In genomic region chr4:33901659-33902058, GRCm38 (mm10) we compare ENCODE assay signal across 19 mouse cellular contexts. TPM values are rescaled to one million over a fixed set of nuclear protein-coding genes. Genes with fewer than 3 reads are reported as not detected.
A peak's percentile ranks its signal among the peaks of the same experiment; 100 is the strongest.
DNase-seq lines count a peak whose midpoint lies in the region; ATAC-seq and TF ChIP-seq lines count a peak whose summit lies in the region.
"Had no signal": no experiment of that assay in that cellular context is flagged by ENCODE, and none has a peak within 500 bp of the region (broad histone marks: within the 10 kb centered on the region; RNA-seq: fewer than 3 reads in every experiment).

No protein-coding gene starts in this region.

- no peak overlapping the region for H3K4me3 ChIP-seq in hindbrain, postnatal 0 days (ENCODE audit: low read length)
- H3K4me3 ChIP-seq in hindbrain, embryonic 13.5 days, result no peak overlapping the region
- no peak overlapping the region for H3K4me3 ChIP-seq in forebrain, embryonic 15.5 days
- no peak overlapping the region for H3K4me3 ChIP-seq in intestine, embryonic 16.5 days (ENCODE audit: low read length)
- H3K4me3 ChIP-seq: embryonic facial prominence, embryonic 10.5 days; forebrain, embryonic 13.5 days; hindbrain, embryonic 12.5 days had no signal

- no peaks in the 10 kb centered on the region for H3K4me1 ChIP-seq in hindbrain, postnatal 0 days (ENCODE audit: insufficient read depth, low read length)
- no peaks in the 10 kb centered on the region for H3K4me1 ChIP-seq in hindbrain, embryonic 13.5 days (replicated peaks)
- H3K4me1 ChIP-seq in forebrain, embryonic 15.5 days, result no peaks in the 10 kb centered on the region
- no peaks in the 10 kb centered on the region for H3K4me1 ChIP-seq in intestine, embryonic 16.5 days (ENCODE audit: control insufficient read depth, insufficient read depth, low read length)
- H3K4me1 ChIP-seq: embryonic facial prominence, embryonic 10.5 days; forebrain, embryonic 13.5 days; hindbrain, embryonic 12.5 days had no signal

- WGBS in hindbrain, postnatal 0 days, result 72% methylated on average over 3 of the region's 3 CpGs
- 85% methylated on average over 3 of the region's 3 CpGs for WGBS in hindbrain, embryonic 13.5 days
- 86% methylated on average over 3 of the region's 3 CpGs for WGBS in forebrain, embryonic 15.5 days
- 80% methylated on average over 3 of the region's 3 CpGs for WGBS in intestine, embryonic 16.5 days

- ATAC-seq in hindbrain, postnatal 0 days, result no peak
- ATAC-seq in hindbrain, embryonic 13.5 days (ENCODE audit: low FRiP score), result no peak
- no peak for ATAC-seq in forebrain, embryonic 15.5 days (replicated peaks)
- no peak for ATAC-seq in intestine, embryonic 16.5 days
- ATAC-seq: forebrain, embryonic 13.5 days; intestine, postnatal 0 days had no signal

- TF ChIP-seq CTCF in hindbrain, postnatal 0 days (IDR thresholded peaks at IDR 0.05; ENCODE audit: low read depth), result no peak

- no peaks in the 10 kb centered on the region for H3K27me3 ChIP-seq in hindbrain, postnatal 0 days (ENCODE audit: insufficient read depth, low read length)
- H3K27me3 ChIP-seq in hindbrain, embryonic 13.5 days, result no peaks in the 10 kb centered on the region
- no peaks in the 10 kb centered on the region for H3K27me3 ChIP-seq in forebrain, embryonic 15.5 days
- H3K27me3 ChIP-seq in intestine, embryonic 16.5 days (replicated peaks; ENCODE audit: control insufficient read depth, insufficient read depth, low read length), result no peaks in the 10 kb centered on the region
- H3K27me3 ChIP-seq: forebrain, embryonic 13.5 days; hindbrain, embryonic 12.5 days had no signal

- H3K9ac ChIP-seq in hindbrain, postnatal 0 days (replicated peaks; ENCODE audit: low read length), result no peak overlapping the region
- no peak overlapping the region for H3K9ac ChIP-seq in hindbrain, embryonic 13.5 days
- no peak overlapping the region for H3K9ac ChIP-seq in forebrain, embryonic 15.5 days (replicated peaks)
- H3K9ac ChIP-seq in intestine, embryonic 16.5 days (ENCODE audit: low read depth, low read length), result no peak overlapping the region
- H3K9ac ChIP-seq: forebrain, embryonic 13.5 days; hindbrain, embryonic 12.5 days had no signal

- H3K4me2 ChIP-seq in hindbrain, postnatal 0 days (ENCODE audit: low read depth, low read length), result no peak overlapping the region
- no peak overlapping the region for H3K4me2 ChIP-seq in hindbrain, embryonic 13.5 days
- H3K4me2 ChIP-seq in forebrain, embryonic 15.5 days (replicated peaks), result no peak overlapping the region
- no peak overlapping the region for H3K4me2 ChIP-seq in intestine, embryonic 16.5 days (ENCODE audit: low read depth, low read length)
- H3K4me2 ChIP-seq: forebrain, embryonic 13.5 days; hindbrain, embryonic 12.5 days had no signal

- no peak overlapping the region for H3K27ac ChIP-seq in hindbrain, postnatal 0 days
- H3K27ac ChIP-seq in hindbrain, embryonic 13.5 days, result no peak overlapping the region
- no peak overlapping the region for H3K27ac ChIP-seq in forebrain, embryonic 15.5 days (replicated peaks)
- H3K27ac ChIP-seq in intestine, embryonic 16.5 days (ENCODE audit: low read length), result no peak overlapping the region
- H3K27ac ChIP-seq: embryonic facial prominence, embryonic 10.5 days; forebrain, embryonic 13.5 days; hindbrain, embryonic 12.5 days had no signal

- H3K36me3 ChIP-seq in hindbrain, postnatal 0 days (ENCODE audit: insufficient read depth, low read length), result no peaks in the 10 kb centered on the region
- H3K36me3 ChIP-seq in hindbrain, embryonic 13.5 days, result no peaks in the 10 kb centered on the region
- H3K36me3 ChIP-seq in forebrain, embryonic 15.5 days, result no peaks in the 10 kb centered on the region
- no peaks in the 10 kb centered on the region for H3K36me3 ChIP-seq in intestine, embryonic 16.5 days (ENCODE audit: control insufficient read depth, insufficient read depth, low read length)
- H3K36me3 ChIP-seq: embryonic facial prominence, embryonic 10.5 days; hindbrain, embryonic 12.5 days had no signal

- H3K9me3 ChIP-seq in hindbrain, postnatal 0 days (ENCODE audit: low read length), result no peaks in the 10 kb centered on the region
- no peaks in the 10 kb centered on the region for H3K9me3 ChIP-seq in hindbrain, embryonic 13.5 days
- no peaks in the 10 kb centered on the region for H3K9me3 ChIP-seq in forebrain, embryonic 15.5 days
- no peaks in the 10 kb centered on the region for H3K9me3 ChIP-seq in intestine, embryonic 16.5 days (ENCODE audit: control insufficient read depth, low read length)
- H3K9me3 ChIP-seq: embryonic facial prominence, embryonic 10.5 days; forebrain, embryonic 13.5 days; hindbrain, embryonic 12.5 days had no signal

- peak; percentile 40 for DNase-seq in hindbrain, postnatal 0 days (ENCODE audit: low spot score)
- peak; percentile 80 for DNase-seq in cerebellum, adult 11 months
- DNase-seq in cerebellum, adult 8-10 months, result peak; percentile 81
- DNase-seq in cerebellum, postnatal 14 days, result peak; percentile 75 to 85
- DNase-seq in right cerebral cortex, adult 18-20 months, result no peak
- DNase-seq: adrenal gland, postnatal 10 days; gastrocnemius, postnatal 36 days; heart, adult 11 months; heart, postnatal 10 days; heart, postnatal 4 days; kidney, adult 9 months had no signal

RNA-seq across cellular contexts. Expression of gene Cnr1, which starts 22.7 kb away (rescaled TPM):
- 112 and 121 TPM in 2 replicates for total RNA-seq in hindbrain, postnatal 0 days (2014; rRNA removed)
- 34.9 and 35.3 TPM in 2 replicates for polyA plus RNA-seq in hindbrain, postnatal 0 days (2015; fragmentation: Nextera tagmentation; extraction: Ambion mirVana)
- 56.2 and 57.7 TPM in 2 replicates for polyA plus RNA-seq in hindbrain, embryonic 13.5 days (2015; fragmentation: Nextera tagmentation; extraction: Ambion mirVana)
- 71.3 and 75.5 TPM in 2 replicates for polyA plus RNA-seq in forebrain, embryonic 15.5 days (2015; fragmentation: Nextera tagmentation; extraction: Ambion mirVana)
- 3.6 and 3.9 TPM in 2 replicates for polyA plus RNA-seq in intestine, embryonic 16.5 days (2015; fragmentation: Nextera tagmentation; extraction: Ambion mirVana)
- total RNA-seq: MEL had no signal
